Mouse (Mus musculus) c-Kit-negative CD71-positive TER-119-positive erythroid progenitor cells, embryonic 14.5 days (primary cell): ENCODE measurements around the gene Cygb.
"Not testable (repeated sequence)": the region's sequence is repeated elsewhere in the genome, so short reads cannot be mapped to it uniquely, and the experiment has no call there.

ENCODE experiments used
- DNase-seq: peaks from one replicate; pipeline ENCODE4 v3.0.0-alpha.2; 2013; ENCODE audit warnings: low read depth, low spot score

Gene Cygb

DNA sequence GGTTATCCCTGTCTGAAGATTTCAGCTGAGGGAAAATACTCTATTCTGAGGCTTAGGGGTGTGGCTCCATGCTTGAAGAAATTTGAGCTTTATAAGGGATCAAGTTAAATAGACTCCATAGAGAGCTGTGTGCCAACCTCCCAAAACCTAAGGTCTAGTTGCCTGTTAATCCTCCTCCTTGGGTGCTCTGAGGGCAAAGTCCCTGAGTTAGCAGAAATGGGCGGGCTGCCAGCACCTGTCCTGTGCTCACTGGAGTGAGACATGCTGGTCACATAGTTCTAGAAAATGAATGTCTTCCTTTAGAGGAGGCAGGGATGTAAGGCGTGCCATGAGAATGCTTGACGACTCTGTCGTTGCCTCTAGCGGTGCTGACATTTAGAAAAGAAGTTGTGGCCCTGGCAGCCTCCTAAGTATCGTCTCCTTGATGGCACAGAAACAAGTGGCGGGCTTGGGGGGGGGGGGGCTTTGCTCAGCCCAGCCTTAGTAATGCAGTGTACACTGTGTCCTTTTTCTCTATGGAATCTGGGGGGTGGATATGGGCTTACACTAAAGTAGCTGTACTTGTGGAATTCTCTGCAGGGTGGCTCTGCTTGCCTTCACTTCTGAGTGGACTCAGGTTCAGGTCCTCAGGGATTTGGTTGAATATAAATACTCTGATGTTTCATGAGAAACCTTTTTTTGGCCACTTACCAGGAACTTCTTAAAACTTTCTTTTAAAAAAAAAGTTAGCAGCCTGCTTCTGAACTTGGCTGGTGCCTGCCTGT is 20.7 kb upstream of the Cygb start:
- DNase-seq = no peak

- DNase-seq = no peak
Measured at GRCm38 (mm10) chr11:116673410-116673809, 19.3 kb upstream of the Cygb start.

DNA sequence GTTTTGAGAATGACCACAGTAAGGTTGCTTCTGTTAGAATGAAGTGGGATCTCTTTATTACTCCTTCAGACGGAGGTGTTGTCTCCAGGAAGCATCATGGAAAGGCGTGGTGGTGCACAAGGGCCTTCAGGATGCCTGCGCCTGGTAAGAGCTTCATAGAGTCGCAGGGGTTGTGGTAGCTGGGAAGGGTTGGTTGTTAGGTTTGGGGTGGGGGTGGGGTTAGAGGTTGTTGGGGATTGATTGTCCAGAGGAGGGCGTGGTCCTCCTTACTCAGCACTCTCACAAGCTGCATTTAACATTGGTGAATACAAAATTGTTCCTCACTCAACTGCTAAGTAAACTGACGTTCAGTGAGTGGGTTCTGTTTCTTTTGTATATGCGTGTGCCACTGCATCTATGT is 18.5 kb upstream of the Cygb start:
- DNase-seq = peak; percentile 36

DNA sequence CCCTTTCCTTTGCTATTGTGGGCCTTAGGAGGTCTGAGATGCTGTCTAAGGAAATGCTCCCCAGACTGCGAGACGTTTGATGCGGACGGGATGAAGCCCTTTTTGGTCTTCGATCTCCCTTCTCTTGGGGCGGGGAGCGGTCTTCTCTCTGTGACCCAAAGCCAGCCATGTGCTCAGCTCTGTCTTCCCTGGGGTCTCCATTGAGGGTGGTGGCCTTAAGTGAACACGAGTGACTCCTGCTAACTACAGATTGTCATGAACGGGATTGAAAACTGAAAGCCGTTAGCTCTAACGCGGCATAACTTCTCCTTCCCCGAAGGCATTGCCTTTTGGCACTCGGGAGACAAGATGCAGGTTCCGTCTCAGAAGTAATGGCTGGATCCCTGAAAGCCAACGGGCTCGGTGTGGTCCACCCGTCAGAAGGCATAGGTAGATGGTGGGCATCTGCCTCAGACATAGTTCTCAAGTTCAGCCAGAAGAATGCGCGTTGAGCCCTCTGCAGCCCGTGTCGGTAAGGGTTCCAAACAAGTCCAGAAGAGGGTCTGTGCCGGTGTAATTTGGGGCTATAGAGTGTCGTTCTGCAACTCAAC is 17.8 kb upstream of the Cygb start:
- peak; percentile 21 for DNase-seq

GRCm38 (mm10) chr11:116671112-116671844 is 17.2 kb upstream of the Cygb start:
- DNase-seq = peak; percentile 98

DNA sequence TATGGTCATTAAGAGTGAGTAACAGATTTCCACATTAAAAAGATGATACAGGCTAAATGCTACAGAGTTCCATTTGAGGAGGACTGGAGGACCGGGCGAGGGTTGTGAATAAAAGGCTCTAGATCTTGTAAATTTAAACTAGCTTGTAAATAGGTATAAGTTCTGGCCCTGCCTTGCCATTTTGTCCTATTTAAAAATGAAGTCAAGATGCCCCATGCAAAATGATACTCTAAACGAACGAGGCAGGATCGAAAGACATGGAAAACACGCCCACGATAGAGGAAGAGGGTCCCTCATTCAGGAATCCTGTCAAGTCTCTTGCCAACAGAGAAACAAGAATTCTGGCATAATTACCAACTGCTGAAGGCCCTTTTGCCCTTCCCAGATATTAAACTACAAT is 16.3 kb upstream of the Cygb start:
- DNase-seq = no peak

GRCm38 (mm10) chr11:116669787-116670365 is 15.8 kb upstream of the Cygb start:
- DNase-seq = no peak

- DNase-seq = no peak
Measured at GRCm38 (mm10) chr11:116669316-116669715, 15.2 kb upstream of the Cygb start.

- no peak for DNase-seq
Measured at GRCm38 (mm10) chr11:116668839-116669238, 14.7 kb upstream of the Cygb start.

DNA sequence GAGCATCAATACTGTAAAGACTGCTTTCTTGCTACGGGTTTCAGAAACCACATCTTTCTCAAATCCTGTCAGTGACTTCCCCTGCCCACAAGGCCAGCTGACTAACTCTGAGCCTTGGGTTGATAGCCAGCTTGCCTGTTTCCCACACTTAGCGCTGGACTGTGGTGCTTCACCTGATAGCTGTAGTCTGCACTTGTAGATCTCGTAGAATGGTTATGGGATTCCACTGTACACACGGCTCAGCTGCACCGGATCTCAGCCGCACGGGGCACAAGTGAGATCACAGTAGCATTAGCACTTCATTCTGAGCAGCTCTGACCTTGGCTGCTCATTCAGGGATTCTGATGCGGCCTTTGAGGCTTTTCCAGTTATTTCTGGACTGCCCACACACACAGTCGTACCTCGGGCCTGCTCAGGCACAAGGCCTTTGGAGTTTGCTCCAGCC is 14.3 kb upstream of the Cygb start:
- DNase-seq = no peak

- no peak for DNase-seq
Measured at GRCm38 (mm10) chr11:116667930-116668329, 13.8 kb upstream of the Cygb start.

GRCm38 (mm10) chr11:116667012-116667411 is 12.9 kb upstream of the Cygb start:
- not testable (repeated sequence) for DNase-seq

DNA sequence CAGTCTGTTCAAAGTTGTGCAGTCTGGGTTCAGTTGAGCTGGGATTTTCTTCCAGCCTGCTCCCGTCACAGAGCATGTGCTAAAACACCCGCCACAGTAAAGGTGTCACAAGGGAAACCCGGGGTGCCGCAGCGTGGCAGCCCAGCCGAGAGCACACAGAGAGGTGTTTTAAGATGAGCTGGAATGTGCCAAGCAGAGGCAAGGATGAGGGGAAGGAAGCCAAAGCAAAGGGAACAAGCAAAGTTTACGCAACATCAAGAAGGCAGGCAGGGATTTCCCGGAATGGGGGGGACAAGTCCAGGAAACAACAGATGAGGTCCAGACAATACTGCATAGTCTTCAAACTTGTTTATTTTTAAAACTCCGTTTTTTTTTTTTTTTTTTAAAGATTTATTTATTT is 12.5 kb upstream of the Cygb start:
- DNase-seq = no peak

- no peak for DNase-seq
Measured at GRCm38 (mm10) chr11:116665289-116665688, 11.2 kb upstream of the Cygb start.

DNA sequence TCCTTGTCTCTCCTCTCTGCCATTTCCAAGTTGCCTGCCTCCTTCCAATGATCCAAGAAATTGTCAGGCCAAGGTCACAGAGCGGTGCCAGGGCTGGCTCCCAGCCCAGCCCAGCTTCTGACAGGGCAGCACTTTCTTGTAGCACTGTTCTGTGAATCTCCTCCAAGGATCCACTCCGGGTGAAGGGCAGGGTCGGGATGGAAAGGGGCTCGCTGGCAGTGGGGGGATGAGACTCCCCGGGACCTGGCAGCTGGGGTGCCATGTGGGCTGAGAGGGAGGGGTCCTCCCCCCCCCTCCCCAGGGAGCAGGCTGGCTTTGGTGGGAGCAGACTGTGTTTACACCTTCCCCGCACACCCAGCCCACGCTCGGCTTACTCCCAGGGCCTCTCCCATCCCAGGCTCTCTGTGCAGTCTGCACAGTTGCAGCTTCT is 7.8 kb upstream of the Cygb start:
- DNase-seq = no peak

- no peak for DNase-seq
Measured at GRCm38 (mm10) chr11:116661291-116661947, 7.3 kb upstream of the Cygb start.

GRCm38 (mm10) chr11:116660181-116660580 is 6.1 kb upstream of the Cygb start:
- no peak for DNase-seq

GRCm38 (mm10) chr11:116659027-116659621 is 5.0 kb upstream of the Cygb start:
- no peak for DNase-seq

DNA sequence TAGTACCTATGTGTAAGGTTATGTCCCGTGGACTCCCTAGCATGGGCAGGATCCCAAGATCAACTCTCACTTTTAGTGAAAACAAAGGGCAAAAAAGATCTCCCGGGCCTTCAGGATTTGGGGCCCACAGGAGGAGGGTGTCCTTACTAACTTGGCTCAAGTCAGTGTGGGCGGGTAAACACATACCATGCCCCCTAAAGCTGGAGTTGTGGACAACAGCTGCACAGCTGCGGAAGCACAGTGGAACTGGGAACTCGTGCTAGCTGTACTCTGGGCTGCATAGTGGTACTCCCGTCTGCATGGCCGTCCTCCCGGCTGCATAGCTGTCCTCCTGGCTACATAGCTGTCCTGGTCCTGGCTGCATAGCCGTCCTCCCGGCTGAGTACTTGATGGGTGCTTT is 4.1 kb upstream of the Cygb start:
- DNase-seq = no peak

DNA sequence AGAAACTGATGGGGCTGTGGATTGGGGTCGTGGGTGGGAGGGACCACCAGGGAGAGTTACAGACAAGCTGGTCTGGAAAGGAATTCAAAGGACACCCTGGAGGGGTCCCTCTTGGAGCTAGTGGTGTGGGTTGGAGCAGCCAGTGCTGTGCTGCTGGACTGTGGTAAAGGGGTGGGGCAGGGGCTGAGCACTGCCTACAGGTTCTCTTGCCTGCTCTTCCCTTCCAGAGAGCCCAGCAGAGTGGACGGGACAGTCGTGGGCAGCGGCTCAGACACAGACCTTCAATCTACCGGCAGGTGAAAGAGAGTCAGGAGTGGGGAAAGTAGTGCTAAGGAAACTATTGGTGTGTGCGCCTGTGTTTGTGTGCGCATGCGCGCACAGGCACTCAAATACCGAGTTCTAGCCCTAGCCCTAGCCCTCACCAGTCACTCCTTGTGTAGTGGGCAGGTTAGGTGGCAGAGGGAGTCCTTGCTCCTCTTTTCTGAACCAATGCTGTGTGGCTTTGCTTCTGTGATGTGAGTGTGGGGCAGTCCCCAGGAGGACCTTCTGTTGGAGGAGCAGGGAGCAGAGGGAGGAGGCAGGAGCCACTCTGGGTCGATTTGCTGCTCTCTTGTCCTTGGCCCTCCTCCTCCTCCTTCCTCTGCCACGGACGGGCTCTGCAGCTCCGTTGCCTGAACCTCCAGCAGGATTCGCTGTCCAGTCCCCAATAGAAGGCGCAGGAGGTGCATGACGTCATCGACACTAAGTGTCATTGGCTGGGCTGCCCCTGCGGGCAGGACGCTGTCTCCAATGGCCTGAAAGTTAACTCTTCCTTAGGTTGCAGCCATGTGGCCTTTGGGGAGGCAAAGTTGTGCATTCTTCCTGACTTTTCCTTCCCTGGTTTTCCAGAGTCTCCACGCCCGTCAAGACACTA is 3.5 kb upstream of the Cygb start:
- peak; percentile 44 for DNase-seq
